Mouse (Mus musculus): ENCODE data around the gene Litaf. TPM values are rescaled to one million over a fixed set of nuclear protein-coding genes. Genes with fewer than 3 reads are reported as not detected.
"Not testable (repeated sequence)": the region's sequence is repeated elsewhere in the genome, so short reads cannot be mapped to it uniquely, and the experiment has no call there.

Litaf gene
- polyA plus RNA-seq, 1 experiment from 2014 or later = 69.5 TPM

DNA sequence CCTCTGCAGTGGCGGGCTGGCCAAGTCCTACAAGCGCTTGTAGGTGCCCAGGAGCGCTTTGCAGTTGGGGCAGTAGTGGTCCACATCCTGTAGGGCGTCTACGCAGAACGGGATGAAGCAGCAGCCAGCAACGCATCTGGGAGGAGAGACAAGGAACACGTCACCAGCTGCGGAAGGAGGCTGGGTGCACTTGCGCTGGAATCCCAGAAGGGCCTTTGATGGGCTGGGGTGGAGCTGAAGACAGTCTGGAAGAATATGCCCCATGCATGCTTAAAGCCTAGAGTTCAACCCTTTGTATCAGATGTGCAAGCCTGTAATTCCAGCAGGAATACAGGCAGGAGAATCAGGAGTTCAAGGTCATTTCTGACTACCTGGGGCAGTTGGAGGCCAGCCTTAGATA is 105.0 kb downstream of the Litaf start:
- WGBS = 91% methylated on average over 10 of the region's 10 CpGs
- Histone ChIP-seq H3K36me3 (ENCODE audit: control insufficient read depth, insufficient read depth, low read length) (peaks cover 31% of the 10 kb centered on the region), H3K27me3 (ENCODE audit: control insufficient read depth, insufficient read depth, low read length) (no peaks in the 10 kb centered on the region), H3K4me3 (ENCODE audit: low read depth, low read length) (no peak overlapping the region), H3K27ac (replicated peaks) (no peak overlapping the region), H3K9ac (ENCODE audit: low read length) (no peak overlapping the region), H3K4me2 (replicated peaks; ENCODE audit: low read depth) (no peak overlapping the region), H3K9me3 (ENCODE audit: control insufficient read depth, low read length) (no peaks in the 10 kb centered on the region), H3K4me1 (replicated peaks; ENCODE audit: control insufficient read depth, insufficient read depth) (no peaks in the 10 kb centered on the region)
- DNase-seq (ENCODE audit: low spot score) (no peak), ATAC-seq (ENCODE audit: low FRiP score, low TSS enrichment) (no peak)
- TF ChIP-seq CTCF (IDR thresholded peaks at IDR 0.05; ENCODE audit: low read depth) = no peak
- no peak for TF ChIP-seq EP300 (optimal IDR thresholded peaks at IDR 0.05)

DNA sequence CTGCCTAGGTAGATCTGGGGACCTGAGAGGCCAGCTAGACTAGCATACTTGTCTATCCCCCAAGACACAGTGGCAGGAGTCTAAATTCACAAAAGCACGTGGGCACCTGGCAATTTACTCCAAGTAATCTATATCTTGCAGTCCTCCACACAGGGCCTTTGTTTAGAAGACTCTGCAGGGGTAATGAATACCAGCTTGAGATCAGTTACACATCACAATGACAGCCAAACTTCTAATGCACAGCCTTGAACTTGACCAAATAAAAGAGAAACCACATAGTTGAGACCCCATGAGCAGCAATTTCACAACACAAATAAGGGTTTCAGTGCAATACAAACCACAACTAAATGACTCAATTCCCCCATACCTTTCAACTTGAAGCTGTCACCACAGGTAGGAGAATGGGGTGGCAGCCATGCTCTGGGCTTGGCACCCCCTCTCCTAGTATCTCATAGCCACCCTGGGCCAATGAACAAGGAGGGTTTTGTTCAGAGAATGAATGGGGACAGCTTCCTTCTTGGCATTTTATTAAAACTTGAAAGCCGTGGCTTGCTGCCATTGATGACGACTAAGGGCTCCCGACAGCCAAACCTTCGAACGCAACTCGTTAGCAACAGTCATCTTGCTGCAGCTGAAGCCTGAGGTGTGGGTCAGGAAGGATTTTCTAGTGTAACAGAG is 107.1 kb downstream of the Litaf start:
- Histone ChIP-seq H3K27ac (replicated peaks) (no peak overlapping the region), H3K9me3 (ENCODE audit: control insufficient read depth, low read length) (no peaks in the 10 kb centered on the region), H3K27me3 (ENCODE audit: control insufficient read depth, insufficient read depth, low read length) (no peaks in the 10 kb centered on the region), H3K4me3 (ENCODE audit: low read depth, low read length) (no peak overlapping the region), H3K9ac (ENCODE audit: low read length) (no peak overlapping the region), H3K4me1 (replicated peaks; ENCODE audit: control insufficient read depth, insufficient read depth) (no peaks in the 10 kb centered on the region), H3K36me3 (ENCODE audit: control insufficient read depth, insufficient read depth, low read length) (peaks cover 25% of the 10 kb centered on the region), H3K4me2 (replicated peaks; ENCODE audit: low read depth) (no peak overlapping the region)
- WGBS = 72% methylated on average over 7 of the region's 7 CpGs
- ATAC-seq (ENCODE audit: low FRiP score, low TSS enrichment) (no peak), DNase-seq (ENCODE audit: low spot score) (no peak)
- TF ChIP-seq CTCF (IDR thresholded peaks at IDR 0.05; ENCODE audit: low read depth) (no peak), EP300 (optimal IDR thresholded peaks at IDR 0.05) (no peak)

GRCm38 (mm10) chr16:10958307-10958706 is 107.7 kb downstream of the Litaf start:
- not testable (repeated sequence) for ATAC-seq (ENCODE audit: low FRiP score, low TSS enrichment); H3K27me3 ChIP-seq (ENCODE audit: control insufficient read depth, insufficient read depth, low read length); H3K4me2 ChIP-seq (replicated peaks; ENCODE audit: low read depth); H3K9me3 ChIP-seq (ENCODE audit: control insufficient read depth, low read length); H3K27ac ChIP-seq (replicated peaks); H3K9ac ChIP-seq (ENCODE audit: low read length); H3K4me3 ChIP-seq (ENCODE audit: low read depth, low read length); DNase-seq (ENCODE audit: low spot score); H3K4me1 ChIP-seq (replicated peaks; ENCODE audit: control insufficient read depth, insufficient read depth)
- H3K36me3 ChIP-seq (ENCODE audit: control insufficient read depth, insufficient read depth, low read length) = peaks cover 23% of the 10 kb centered on the region
- WGBS = 95% methylated on average over 12 of the region's 12 CpGs

- TF ChIP-seq CTCF (IDR thresholded peaks at IDR 0.05; ENCODE audit: low read depth) (no peak), EP300 (optimal IDR thresholded peaks at IDR 0.05) (no peak)
- H3K27ac ChIP-seq (replicated peaks) = no peak overlapping the region
- peaks cover 20% of the 10 kb centered on the region for H3K36me3 ChIP-seq (ENCODE audit: control insufficient read depth, insufficient read depth, low read length)
- H3K4me2 ChIP-seq (replicated peaks; ENCODE audit: low read depth) = no peak overlapping the region
- ATAC-seq (ENCODE audit: low FRiP score, low TSS enrichment) = no peak
- no peaks in the 10 kb centered on the region for H3K9me3 ChIP-seq (ENCODE audit: control insufficient read depth, low read length)
- no peak for DNase-seq (ENCODE audit: low spot score)
- H3K4me3 ChIP-seq (ENCODE audit: low read depth, low read length) = no peak overlapping the region
- WGBS = 76% methylated on average over 3 of the region's 3 CpGs
- no peaks in the 10 kb centered on the region for H3K27me3 ChIP-seq (ENCODE audit: control insufficient read depth, insufficient read depth, low read length)
- H3K4me1 ChIP-seq (replicated peaks; ENCODE audit: control insufficient read depth, insufficient read depth) = no peaks in the 10 kb centered on the region
- no peak overlapping the region for H3K9ac ChIP-seq (ENCODE audit: low read length)
Measured at GRCm38 (mm10) chr16:10957794-10958193, 108.2 kb downstream of the Litaf start.

DNA sequence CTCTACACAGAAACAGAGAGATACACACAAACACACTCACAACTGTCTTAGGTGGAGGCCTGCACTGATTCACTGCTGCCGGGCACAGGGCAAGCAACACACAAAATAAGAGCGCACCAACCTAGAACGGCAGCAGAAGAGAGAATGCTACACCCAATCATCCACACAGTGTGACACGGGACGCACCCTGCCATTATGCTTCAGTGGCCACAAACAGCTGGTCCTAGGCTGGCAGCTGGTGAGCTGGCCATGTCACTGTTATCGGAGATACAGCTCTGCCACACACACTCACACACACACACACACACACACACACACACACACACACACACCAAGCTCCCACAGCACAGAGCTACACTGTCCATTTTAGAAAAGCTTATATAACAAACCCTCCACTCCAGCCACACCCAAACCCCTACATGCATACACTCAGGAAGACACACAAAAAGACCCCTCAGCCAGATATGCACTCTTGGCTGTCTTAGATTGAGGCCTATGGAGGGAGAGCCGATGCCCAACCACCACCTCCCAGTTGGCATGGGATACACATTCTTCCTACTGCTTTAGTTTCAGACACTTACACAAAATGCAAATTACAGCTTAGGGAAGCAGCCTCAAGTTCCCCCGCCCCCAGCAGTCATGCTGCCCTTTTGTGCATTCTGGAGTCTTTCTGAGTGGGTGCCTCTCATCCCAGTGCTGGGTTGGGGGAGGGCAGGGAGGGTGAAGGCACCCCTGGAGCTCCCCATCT is 108.8 kb downstream of the Litaf start:
- Histone ChIP-seq H3K27me3 (ENCODE audit: control insufficient read depth, insufficient read depth, low read length) (no peaks in the 10 kb centered on the region), H3K4me1 (replicated peaks; ENCODE audit: control insufficient read depth, insufficient read depth) (no peaks in the 10 kb centered on the region), H3K27ac (replicated peaks) (peak overlapping the region; percentile 24; the same call in 1 of the 2 replicates), H3K4me3 (ENCODE audit: low read depth, low read length) (no peak overlapping the region), H3K9me3 (ENCODE audit: control insufficient read depth, low read length) (no peaks in the 10 kb centered on the region), H3K36me3 (ENCODE audit: control insufficient read depth, insufficient read depth, low read length) (peaks cover 19% of the 10 kb centered on the region; the same call in 1 of the 2 replicates), H3K4me2 (replicated peaks; ENCODE audit: low read depth) (no peak overlapping the region), H3K9ac (ENCODE audit: low read length) (no peak overlapping the region)
- no peak for TF ChIP-seq EP300 (optimal IDR thresholded peaks at IDR 0.05)
- ATAC-seq (ENCODE audit: low FRiP score, low TSS enrichment) (no peak; the same call in 1 of the 2 replicates), DNase-seq (ENCODE audit: low spot score) (no peak)
- WGBS = 82% methylated on average over 8 of the region's 8 CpGs

- H3K4me3 ChIP-seq (ENCODE audit: low read depth, low read length) = no peak overlapping the region
- DNase-seq (ENCODE audit: low spot score) = no peak
- H3K9ac ChIP-seq (ENCODE audit: low read length) = no peak overlapping the region
- H3K27me3 ChIP-seq (ENCODE audit: control insufficient read depth, insufficient read depth, low read length) = no peaks in the 10 kb centered on the region
- peaks cover 5% of the 10 kb centered on the region; the same call in 1 of the 2 replicates for H3K36me3 ChIP-seq (ENCODE audit: control insufficient read depth, insufficient read depth, low read length)
- no peak overlapping the region for H3K27ac ChIP-seq (replicated peaks)
- no peak for ATAC-seq (ENCODE audit: low FRiP score, low TSS enrichment)
- no peaks in the 10 kb centered on the region for H3K4me1 ChIP-seq (replicated peaks; ENCODE audit: control insufficient read depth, insufficient read depth)
- no peak overlapping the region for H3K4me2 ChIP-seq (replicated peaks; ENCODE audit: low read depth)
- WGBS = 74% methylated on average over 4 of the region's 4 CpGs
- no peaks in the 10 kb centered on the region for H3K9me3 ChIP-seq (ENCODE audit: control insufficient read depth, low read length)
- TF ChIP-seq EP300 (optimal IDR thresholded peaks at IDR 0.05) = no peak
- no peak for TF ChIP-seq CTCF (IDR thresholded peaks at IDR 0.05; ENCODE audit: low read depth)
Measured at GRCm38 (mm10) chr16:10955078-10955477, 110.9 kb downstream of the Litaf start.

Measured in stomach, postnatal 0 days (tissue).